Mouse (Mus musculus): ENCODE results near the gene A930018P22Rik. TPM values are rescaled to one million over a fixed set of nuclear protein-coding genes. Genes with fewer than 3 reads are reported as not detected.
"Not testable (repeated sequence)": the region's sequence is repeated elsewhere in the genome, so short reads cannot be mapped to it uniquely, and the experiment has no call there.

A930018P22Rik gene
- not detected in 2 replicates for polyA plus RNA-seq (2014; fragmentation: Nextera tagmentation; extraction: Ambion mirVana)

DNA sequence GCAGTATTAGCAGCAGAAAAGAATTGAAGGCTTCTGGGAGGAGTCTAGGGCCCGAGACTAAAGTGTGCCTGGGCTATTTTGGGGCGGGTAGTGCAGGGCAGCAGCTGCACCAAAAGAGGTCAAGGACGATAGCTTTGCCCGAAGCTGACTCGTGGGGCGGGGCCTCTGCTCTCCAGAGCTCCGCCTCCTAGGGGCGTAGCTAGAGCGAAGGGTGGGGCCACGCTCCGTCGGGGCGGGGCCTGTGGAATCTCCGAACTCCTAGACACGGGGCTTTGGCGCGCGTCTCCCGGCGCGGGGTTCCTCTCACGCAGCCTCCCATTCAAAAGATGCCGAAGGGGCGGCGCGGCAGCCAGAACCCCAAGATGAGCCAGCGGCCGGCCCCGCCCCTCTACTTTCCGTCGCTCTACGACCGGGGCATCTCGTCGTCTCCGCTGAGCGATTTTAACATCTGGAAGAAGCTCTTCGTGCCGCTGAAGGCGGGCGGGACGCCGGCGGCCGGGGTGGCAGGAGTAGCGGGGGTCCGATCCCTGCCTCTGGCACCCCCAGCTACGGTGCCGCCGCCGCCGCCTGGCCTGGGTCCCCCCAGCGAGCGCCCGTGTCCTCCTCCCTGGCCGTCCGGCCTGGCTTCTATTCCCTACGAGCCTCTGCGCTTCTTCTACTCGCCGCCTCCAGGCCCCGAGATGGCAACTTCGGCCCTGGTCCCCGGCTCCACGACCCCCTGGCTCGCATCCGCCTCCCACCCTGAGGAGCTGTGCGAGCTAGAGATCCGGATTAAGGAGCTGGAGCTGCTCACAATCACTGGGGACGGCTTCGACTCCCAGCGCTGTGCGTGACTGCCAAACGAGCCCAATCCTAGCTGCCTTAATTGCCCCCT lies at the start of gene A930018P22Rik:
TSS of gene A930018P22Rik (plus strand) at position 265 of the 874 bp plus-strand sequence.
- under 1% methylated on average over 57 of the region's 74 CpGs for WGBS
- H3K9me3 ChIP-seq (ENCODE audit: control insufficient read depth, low read length), result no peaks in the 10 kb centered on the region
- peak within 1 kb of the TSS; percentile 76 for H3K9ac ChIP-seq (replicated peaks; ENCODE audit: low read depth, low read length)
- no peak within 1 kb of the TSS for H3K27ac ChIP-seq (ENCODE audit: low read depth, low read length)
- no peaks in the 10 kb centered on the region for H3K4me1 ChIP-seq (ENCODE audit: control insufficient read depth, insufficient read depth, low read length)
- ATAC-seq (ENCODE audit: low read depth), result peak; percentile 93
- H3K36me3 ChIP-seq (ENCODE audit: control insufficient read depth, insufficient read depth, low read length), result no peaks in the 10 kb centered on the region
- H3K4me2 ChIP-seq (ENCODE audit: low read depth, low read length), result peak within 1 kb of the TSS; percentile 91
- no peaks in the 10 kb centered on the region for H3K27me3 ChIP-seq (ENCODE audit: control insufficient read depth, insufficient read depth, low read length)
- peak within 1 kb of the TSS; percentile 71 for H3K4me3 ChIP-seq (ENCODE audit: low read depth, low read length)

DNA sequence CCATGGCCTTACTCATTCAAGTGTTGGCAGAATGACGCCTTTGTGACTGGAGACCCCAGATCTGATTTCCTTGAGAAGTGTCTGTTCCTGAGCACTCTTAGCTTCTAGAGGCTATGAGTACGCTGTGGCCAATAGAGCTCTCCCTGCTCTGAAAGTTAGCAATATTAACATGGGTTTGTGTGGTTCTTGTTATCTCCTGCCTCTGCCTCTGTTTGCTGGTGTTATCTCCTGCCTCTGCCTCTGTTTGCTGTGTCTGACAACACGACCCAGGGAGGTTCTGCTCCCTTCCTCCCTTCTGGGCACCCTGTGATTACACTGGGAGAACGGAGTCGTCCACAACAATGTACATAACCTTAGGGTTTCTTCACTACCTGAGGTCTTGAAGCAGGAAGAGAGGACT lies 44.3 kb upstream of the A930018P22Rik start:
- H3K4me1 ChIP-seq (ENCODE audit: control insufficient read depth, insufficient read depth, low read length); ATAC-seq (ENCODE audit: low read depth); H3K27ac ChIP-seq (ENCODE audit: low read depth, low read length); H3K36me3 ChIP-seq (ENCODE audit: control insufficient read depth, insufficient read depth, low read length); H3K4me3 ChIP-seq (ENCODE audit: low read depth, low read length); H3K4me2 ChIP-seq (ENCODE audit: low read depth, low read length); H3K9me3 ChIP-seq (ENCODE audit: control insufficient read depth, low read length); H3K27me3 ChIP-seq (ENCODE audit: control insufficient read depth, insufficient read depth, low read length); H3K9ac ChIP-seq (replicated peaks; ENCODE audit: low read depth, low read length): not testable (repeated sequence)
- WGBS, result 80% methylated on average over 5 of the region's 5 CpGs

DNA sequence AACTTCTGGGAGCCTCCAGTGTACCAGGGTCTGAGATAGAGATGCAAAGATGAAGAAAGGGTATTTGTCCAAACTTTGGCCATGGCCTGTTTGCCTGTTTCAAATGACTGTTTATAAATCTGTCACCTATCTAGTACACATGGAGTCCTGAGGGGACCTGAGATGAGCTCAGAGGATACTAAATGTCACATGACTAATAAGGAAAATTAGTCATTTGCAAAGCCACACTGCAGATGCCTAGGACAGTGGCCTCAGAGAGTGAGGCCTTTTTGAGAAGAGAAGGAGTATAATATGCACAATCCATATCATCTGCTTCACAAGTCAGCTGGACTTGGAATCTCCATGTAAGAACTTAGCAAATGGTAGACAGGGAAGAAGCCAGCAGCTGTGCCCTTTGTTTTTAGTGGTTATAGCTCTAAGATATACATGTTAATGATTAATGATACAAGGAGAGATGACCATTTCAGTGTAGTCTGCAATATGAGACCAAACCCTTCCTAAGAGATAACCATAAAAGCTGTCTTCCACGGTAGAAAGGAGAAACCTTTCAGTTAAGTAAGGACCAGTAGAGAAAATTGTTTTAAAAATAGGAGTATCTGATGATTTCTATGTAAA lies 41.0 kb upstream of the A930018P22Rik start:
- not testable (repeated sequence) for ATAC-seq (ENCODE audit: low read depth); H3K9me3 ChIP-seq (ENCODE audit: control insufficient read depth, low read length); H3K4me1 ChIP-seq (ENCODE audit: control insufficient read depth, insufficient read depth, low read length); H3K4me3 ChIP-seq (ENCODE audit: low read depth, low read length); H3K27me3 ChIP-seq (ENCODE audit: control insufficient read depth, insufficient read depth, low read length); H3K27ac ChIP-seq (ENCODE audit: low read depth, low read length); H3K9ac ChIP-seq (replicated peaks; ENCODE audit: low read depth, low read length); H3K4me2 ChIP-seq (ENCODE audit: low read depth, low read length); H3K36me3 ChIP-seq (ENCODE audit: control insufficient read depth, insufficient read depth, low read length)
- no CpG with 5 or more reads among the region's 1 CpGs for WGBS

DNA sequence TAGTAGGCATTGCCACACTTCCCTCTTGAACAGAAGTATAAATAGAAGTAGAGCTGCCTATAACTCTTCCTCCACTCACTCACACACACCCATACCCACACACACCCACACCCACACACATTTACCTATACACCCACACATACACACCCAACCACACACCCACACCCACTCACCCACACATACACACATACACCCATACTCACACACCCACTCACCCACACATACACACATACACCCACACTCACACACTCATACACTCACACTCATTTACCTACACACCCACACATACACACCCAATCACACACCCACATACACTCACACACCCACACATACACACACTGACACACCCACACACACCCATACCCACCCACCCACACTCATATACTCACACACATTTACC lies 40.1 kb upstream of the A930018P22Rik start:
- Histone ChIP-seq H3K4me3 (ENCODE audit: low read depth, low read length) (no peak overlapping the region), H3K27ac (ENCODE audit: low read depth, low read length) (no peak overlapping the region), H3K36me3 (ENCODE audit: control insufficient read depth, insufficient read depth, low read length) (no peaks in the 10 kb centered on the region), H3K9me3 (ENCODE audit: control insufficient read depth, low read length) (no peaks in the 10 kb centered on the region), H3K4me2 (ENCODE audit: low read depth, low read length) (no peak overlapping the region), H3K4me1 (ENCODE audit: control insufficient read depth, insufficient read depth, low read length) (no peaks in the 10 kb centered on the region), H3K27me3 (ENCODE audit: control insufficient read depth, insufficient read depth, low read length) (no peaks in the 10 kb centered on the region), H3K9ac (replicated peaks; ENCODE audit: low read depth, low read length) (no peak overlapping the region)
- ATAC-seq (ENCODE audit: low read depth), result no peak

DNA sequence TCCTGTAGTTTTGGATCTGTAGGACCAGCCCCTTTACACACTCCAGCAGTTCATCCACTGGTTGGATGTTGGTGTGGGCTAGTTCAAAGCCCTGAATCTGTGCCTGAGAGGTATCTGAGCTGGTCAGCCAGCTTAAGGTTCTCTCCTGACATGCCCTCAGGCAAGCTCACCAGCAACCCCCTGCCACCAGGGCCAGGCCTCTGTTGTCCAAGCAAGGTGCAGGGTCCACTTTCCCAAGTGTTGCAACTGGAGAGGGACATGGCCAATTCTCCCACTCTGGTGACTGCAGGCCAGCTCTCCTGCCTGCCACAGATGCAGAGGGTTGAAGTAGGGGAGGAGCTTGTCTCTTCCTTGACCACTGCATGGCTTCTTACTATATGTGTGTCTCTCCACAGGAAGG lies 38.5 kb upstream of the A930018P22Rik start:
- H3K27me3 ChIP-seq (ENCODE audit: control insufficient read depth, insufficient read depth, low read length); H3K9ac ChIP-seq (replicated peaks; ENCODE audit: low read depth, low read length); H3K4me3 ChIP-seq (ENCODE audit: low read depth, low read length); H3K4me2 ChIP-seq (ENCODE audit: low read depth, low read length); H3K9me3 ChIP-seq (ENCODE audit: control insufficient read depth, low read length); ATAC-seq (ENCODE audit: low read depth); H3K36me3 ChIP-seq (ENCODE audit: control insufficient read depth, insufficient read depth, low read length); H3K4me1 ChIP-seq (ENCODE audit: control insufficient read depth, insufficient read depth, low read length); H3K27ac ChIP-seq (ENCODE audit: low read depth, low read length): not testable (repeated sequence)

DNA sequence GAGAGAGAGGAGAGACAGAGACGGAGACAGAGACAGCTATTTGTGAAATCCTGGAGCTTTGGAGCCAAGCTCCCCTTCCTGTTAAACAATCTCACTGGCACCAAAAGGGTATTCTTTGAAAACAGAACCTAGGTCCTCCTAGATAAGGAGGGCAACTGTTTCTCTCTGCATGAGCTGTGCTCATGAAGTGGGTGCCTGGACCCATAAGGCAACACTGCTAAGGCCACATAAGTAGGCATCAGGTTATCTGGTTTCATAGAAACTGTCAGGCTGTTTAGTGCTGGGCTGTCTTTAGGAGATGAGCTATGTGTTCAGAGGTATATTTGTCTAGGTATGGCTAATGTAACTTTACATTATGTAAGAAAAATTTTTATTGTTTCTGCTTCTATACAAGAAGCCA lies 35.0 kb upstream of the A930018P22Rik start:
- not testable (repeated sequence) for H3K36me3 ChIP-seq (ENCODE audit: control insufficient read depth, insufficient read depth, low read length); H3K27me3 ChIP-seq (ENCODE audit: control insufficient read depth, insufficient read depth, low read length); H3K9me3 ChIP-seq (ENCODE audit: control insufficient read depth, low read length); H3K9ac ChIP-seq (replicated peaks; ENCODE audit: low read depth, low read length); ATAC-seq (ENCODE audit: low read depth); H3K4me2 ChIP-seq (ENCODE audit: low read depth, low read length); H3K27ac ChIP-seq (ENCODE audit: low read depth, low read length); H3K4me1 ChIP-seq (ENCODE audit: control insufficient read depth, insufficient read depth, low read length); H3K4me3 ChIP-seq (ENCODE audit: low read depth, low read length)
- 82% methylated on average over 1 of the region's 1 CpGs for WGBS

DNA sequence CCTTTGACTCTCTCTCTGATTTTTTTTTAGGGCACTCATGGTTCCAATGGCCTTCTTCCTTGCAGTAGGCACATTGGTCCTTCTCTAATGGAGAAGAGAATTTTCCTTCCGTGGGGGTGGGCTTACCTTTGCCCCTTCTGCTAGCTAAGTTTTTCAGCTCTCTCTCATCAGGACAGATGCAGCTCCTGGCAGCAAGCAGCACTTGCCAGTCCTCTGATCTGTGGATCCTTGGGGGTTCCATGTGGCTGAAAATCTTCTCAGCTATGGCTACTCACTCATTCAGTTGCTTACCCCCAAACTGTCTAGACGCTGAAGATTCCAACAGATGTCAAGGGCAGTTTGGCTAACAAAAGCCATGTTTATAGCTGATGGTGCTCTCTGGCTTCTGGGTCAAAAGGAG lies 29.3 kb upstream of the A930018P22Rik start:
- Histone ChIP-seq H3K4me2 (ENCODE audit: low read depth, low read length) (no peak overlapping the region), H3K27me3 (ENCODE audit: control insufficient read depth, insufficient read depth, low read length) (no peaks in the 10 kb centered on the region), H3K4me3 (ENCODE audit: low read depth, low read length) (no peak overlapping the region), H3K9me3 (ENCODE audit: control insufficient read depth, low read length) (no peaks in the 10 kb centered on the region), H3K27ac (ENCODE audit: low read depth, low read length) (no peak overlapping the region), H3K9ac (replicated peaks; ENCODE audit: low read depth, low read length) (no peak overlapping the region), H3K36me3 (ENCODE audit: control insufficient read depth, insufficient read depth, low read length) (no peaks in the 10 kb centered on the region), H3K4me1 (ENCODE audit: control insufficient read depth, insufficient read depth, low read length) (no peaks in the 10 kb centered on the region)
- WGBS, result 82% methylated on average over 2 of the region's 2 CpGs
- ATAC-seq (ENCODE audit: low read depth), result no peak

DNA sequence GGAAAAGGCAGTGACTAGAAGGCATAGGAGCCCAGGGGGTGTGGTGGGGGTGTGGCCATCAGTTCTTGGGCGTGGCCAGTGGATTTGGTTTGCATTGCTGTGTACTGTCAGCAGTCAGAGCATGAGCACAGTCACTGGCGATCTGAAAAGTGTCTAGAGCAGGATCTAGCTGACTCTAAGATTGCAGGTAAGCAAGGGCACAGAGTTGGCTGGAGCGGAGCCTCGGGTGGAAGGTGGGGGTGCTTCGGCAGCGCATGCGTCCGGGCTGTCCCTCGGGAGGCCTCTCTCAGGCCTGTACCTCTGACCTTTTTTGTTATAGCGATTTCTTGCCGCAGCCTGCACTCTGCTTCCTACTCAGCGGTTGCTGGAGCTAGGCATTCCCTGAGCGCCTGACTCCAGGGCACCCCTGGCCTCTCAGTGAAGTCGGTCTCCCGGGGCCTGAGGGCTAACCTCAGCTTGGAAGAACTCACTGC lies 26.8 kb upstream of the A930018P22Rik start, which contains the start of gene Cd59a:
TSS of gene Cd59a (plus strand) at position 61 of the 473 bp plus-strand sequence.
- Histone ChIP-seq H3K9me3 (ENCODE audit: control insufficient read depth, low read length) (no peaks in the 10 kb centered on the region), H3K4me3 (ENCODE audit: low read depth, low read length) (peak within 1 kb of the TSS; percentile 33), H3K9ac (replicated peaks; ENCODE audit: low read depth, low read length) (0 out of 2 replicates have a peak within 1 kb of the TSS, but pooled peaks have one; percentile 17), H3K27ac (ENCODE audit: low read depth, low read length) (peak within 1 kb of the TSS; percentile 23; the same call in 1 of the 2 replicates), H3K36me3 (ENCODE audit: control insufficient read depth, insufficient read depth, low read length) (no peaks in the 10 kb centered on the region), H3K27me3 (ENCODE audit: control insufficient read depth, insufficient read depth, low read length) (no peaks in the 10 kb centered on the region), H3K4me2 (ENCODE audit: low read depth, low read length) (peak within 1 kb of the TSS; percentile 52), H3K4me1 (ENCODE audit: control insufficient read depth, insufficient read depth, low read length) (no peaks in the 10 kb centered on the region)
- WGBS, result 6% methylated on average over 15 of the region's 15 CpGs
- peak; percentile 94 for ATAC-seq (ENCODE audit: low read depth)

DNA sequence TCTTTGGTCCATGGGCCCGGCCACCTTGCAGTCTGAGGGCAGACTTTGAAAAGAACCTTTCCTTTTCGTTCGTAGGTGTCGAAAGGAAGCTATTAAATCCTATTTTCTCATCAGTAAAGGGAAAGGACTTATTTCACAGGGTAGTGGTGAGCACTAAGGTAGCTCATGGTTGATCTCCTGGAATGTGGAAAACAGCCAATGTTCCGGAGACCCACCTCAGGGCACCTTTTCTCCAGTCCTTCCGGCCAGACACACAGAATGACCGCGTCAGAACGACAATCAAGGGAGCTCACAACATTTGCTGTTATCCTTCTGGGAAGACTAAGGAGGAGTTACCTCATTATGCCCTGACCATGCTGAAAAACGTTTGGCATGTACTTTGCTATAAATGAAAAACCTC lies 26.3 kb upstream of the A930018P22Rik start:
- H3K27ac ChIP-seq (ENCODE audit: low read depth, low read length), result 0 out of 2 replicates have a peak overlapping the region, but pooled peaks have one; percentile 23
- no peak for ATAC-seq (ENCODE audit: low read depth)
- 0 out of 2 replicates have a peak overlapping the region, but pooled peaks have one; percentile 17 for H3K9ac ChIP-seq (replicated peaks; ENCODE audit: low read depth, low read length)
- H3K4me3 ChIP-seq (ENCODE audit: low read depth, low read length), result peak overlapping the region; percentile 33
- no peaks in the 10 kb centered on the region for H3K36me3 ChIP-seq (ENCODE audit: control insufficient read depth, insufficient read depth, low read length)
- no peaks in the 10 kb centered on the region for H3K27me3 ChIP-seq (ENCODE audit: control insufficient read depth, insufficient read depth, low read length)
- peak overlapping the region; percentile 52 for H3K4me2 ChIP-seq (ENCODE audit: low read depth, low read length)
- no peaks in the 10 kb centered on the region for H3K4me1 ChIP-seq (ENCODE audit: control insufficient read depth, insufficient read depth, low read length)
- H3K9me3 ChIP-seq (ENCODE audit: control insufficient read depth, low read length), result no peaks in the 10 kb centered on the region
- 43% methylated on average over 10 of the region's 10 CpGs for WGBS

All from neural tube, embryonic 14.5 days (tissue).